Mouse (Mus musculus): Measurements from ENCODE around the gene Pitpnb.

Gene Pitpnb

DNA sequence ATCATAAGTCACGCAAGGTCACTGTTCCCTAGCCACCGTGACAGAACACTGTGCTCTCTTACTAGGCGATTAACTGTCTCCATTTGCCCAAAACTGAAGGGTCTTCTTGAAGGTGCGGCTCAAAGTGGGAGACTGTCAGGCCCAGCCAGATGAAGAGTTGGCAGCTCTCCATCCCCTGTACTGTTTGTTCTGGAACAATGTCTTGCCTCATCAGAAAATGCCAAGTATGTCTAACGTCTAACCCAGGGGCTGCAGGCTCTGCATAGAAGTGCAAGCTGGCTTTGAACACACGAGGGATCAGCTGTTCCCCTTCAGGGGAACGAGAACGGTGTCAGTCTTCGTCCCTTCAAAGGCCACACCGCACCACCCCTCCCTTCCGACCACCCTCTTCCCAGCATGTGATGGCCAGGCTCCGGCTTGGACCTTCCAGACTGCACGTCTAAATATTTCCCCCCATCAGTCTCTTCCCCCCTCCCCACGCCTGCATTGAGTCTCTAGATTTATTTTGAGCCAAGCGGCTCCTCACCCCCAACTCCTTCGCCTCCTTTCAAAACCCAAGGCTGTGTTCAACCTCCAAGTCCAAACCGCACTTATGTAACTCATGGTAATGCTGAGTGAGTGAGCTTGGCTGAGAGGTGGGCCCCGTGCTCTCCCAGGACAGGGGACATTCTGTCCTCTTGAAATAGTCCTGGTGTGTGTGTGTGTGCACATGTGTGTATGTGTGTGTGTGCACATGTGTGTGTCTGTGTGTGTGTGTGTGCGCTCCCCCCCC is 71.5 kb downstream of the Pitpnb start:
- no peak for DNase-seq

DNA sequence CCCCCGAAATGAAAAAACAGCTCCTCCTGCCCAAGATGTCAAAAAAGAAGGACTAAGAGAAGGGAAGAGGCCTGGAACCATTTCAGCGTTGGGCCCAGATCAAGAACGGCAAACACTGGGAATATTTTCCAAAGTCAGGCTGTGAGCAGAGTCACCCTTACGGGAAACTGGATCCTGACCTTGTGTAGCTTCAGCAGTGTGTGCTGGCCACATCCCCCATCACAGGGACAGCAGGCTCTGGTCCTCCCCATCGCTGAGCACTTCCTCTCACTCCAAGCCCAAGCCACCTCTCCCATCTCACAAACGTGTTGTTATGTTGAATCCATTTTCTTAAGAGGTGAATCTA is 72.1 kb downstream of the Pitpnb start:
- no peak for DNase-seq

DNA sequence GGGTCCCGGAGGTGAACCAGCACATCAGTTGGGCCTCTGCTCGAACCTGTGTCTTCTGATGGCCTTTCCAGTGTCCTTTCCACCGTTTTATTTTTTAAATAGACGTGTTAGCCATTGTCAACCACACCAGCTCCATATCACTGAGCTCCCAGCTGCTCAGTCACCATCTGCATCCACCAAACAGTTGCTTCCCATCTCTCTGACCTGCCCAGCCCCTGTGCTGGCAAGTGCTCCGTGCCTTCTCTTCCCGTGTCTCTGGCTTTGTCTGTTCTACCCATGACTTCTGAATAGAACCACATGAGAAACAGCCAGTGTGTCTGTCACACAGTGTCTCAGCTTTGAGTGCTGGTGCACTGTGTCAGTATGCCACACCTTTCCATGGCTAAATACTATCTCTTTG is 74.2 kb downstream of the Pitpnb start:
- no peak for DNase-seq

DNA sequence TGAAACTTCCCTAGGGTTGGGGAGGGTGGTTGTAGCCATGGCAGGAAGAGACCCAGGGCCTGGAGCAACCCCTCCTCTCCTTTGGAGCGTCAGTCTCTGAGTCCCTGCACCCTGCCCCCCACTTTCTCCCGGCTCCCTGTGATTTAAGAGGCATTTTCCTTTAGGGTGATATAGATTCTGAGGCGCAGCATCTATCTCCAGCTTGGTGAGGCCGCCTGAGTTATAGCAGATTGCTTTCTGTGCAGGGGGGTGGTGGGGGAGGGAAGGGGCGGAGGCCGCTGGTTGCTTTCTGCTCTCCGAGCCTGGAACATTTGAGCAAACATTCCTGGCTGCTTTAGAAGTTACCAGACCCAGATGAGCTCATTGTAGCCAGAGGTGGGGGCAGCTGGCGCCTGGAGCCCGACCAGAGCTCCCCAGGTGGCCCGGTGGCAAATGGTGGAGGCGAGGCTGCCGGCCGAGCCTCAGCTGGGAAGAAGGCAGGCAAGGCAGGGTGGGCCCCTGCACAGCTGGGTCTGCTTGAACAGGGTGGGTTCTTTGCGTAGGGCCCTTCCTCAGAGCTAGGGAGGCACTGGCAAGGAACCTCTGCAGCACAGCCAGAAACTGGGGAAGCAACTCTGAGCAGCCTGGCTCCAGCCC is 78.0 kb downstream of the Pitpnb start:
- DNase-seq, result peak; percentile 31

DNA sequence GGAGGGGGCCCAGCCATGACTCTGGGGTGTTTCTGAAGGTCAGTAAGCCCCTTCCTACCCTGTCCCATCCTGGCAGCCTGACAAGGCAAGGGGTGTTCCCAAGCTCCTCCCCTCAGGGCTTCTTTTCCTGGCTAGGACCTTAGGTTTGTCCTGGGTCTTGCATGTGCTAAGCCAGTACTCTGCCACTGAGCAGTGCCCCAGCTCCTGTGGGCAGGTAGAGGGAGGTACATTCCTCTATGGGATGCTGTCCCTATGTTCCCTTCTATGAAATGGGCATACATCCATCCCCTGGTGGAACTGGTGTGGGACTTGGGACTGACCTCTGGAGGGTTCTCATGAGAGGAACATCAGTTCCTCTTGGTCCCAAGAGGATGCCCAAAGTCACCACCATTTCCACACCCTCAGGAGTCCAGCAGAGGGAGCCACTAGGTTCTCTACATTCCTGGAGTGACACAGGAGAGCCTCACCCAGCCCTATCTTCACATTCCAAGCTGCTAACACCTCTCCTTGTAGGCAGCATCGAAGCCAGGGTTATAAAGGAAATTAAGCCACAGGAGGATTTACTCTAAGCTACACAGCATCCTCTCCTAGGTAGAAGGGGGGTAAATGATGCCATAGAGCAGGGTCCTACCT is 79.0 kb downstream of the Pitpnb start:
- peak; percentile 50 for DNase-seq

DNA sequence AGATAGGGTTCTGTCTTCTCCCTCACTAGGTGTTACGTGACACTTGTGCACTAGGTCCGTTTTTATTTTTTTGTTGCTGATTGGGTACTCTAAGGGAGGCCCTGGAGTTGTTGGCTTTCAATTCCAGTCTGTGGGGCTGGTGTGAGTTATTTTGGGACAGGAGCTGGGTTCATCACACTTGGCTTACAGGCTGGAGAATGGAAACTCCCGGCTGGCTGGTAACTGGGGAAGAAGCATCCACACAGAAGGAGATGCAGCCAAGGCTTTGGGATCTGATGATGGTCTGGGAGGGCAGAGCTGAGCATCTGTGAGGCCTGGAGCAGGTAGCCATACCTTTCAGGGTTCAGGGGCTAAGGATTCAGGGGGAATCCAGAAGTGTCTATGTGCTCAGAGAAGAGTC is 80.1 kb downstream of the Pitpnb start:
- DNase-seq, result no peak

DNA sequence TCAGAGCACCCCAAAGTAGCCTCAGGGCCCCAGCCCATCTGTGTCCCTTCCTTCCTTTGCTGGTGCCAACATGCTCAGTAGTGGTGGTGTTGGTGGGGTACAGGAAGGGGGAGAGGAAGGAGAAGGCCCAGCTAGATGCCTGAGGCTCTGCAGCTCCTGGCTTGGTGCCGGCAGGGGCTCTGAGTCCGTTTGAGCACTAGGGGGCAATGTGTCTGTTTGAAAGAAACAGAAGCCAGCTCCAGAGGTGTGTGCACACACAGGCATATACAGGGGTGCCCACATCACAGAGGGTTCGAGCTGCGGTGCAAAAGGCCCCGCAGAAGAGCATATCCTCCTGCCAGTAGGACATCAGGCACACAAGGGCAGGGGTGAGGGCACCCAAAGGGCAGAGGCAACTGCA is 83.6 kb downstream of the Pitpnb start:
- DNase-seq, result peak; percentile 87

DNA sequence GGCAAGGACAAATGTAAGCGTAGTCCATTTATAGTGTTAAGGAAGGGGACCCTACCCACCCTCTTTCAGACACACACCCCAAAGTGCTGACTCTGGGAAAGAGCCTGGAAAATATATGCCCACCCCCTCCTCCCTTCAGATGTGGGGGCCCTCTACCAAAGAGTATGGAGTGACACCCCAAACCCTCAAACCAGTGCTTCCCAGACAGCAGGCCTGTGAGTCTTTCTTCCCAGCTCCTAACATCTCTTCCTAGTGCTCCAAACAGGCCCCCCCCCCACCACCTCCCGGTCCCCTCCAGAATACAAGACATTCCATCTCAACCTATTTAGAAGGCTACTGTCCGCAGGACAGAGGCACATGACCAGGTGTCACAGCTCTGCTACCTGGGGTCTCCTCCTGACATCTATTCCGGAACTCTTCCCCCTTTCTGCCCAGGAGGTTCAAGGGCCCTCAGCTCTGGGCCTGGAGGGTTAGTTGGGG is 84.2 kb downstream of the Pitpnb start:
- DNase-seq, result no peak

DNA sequence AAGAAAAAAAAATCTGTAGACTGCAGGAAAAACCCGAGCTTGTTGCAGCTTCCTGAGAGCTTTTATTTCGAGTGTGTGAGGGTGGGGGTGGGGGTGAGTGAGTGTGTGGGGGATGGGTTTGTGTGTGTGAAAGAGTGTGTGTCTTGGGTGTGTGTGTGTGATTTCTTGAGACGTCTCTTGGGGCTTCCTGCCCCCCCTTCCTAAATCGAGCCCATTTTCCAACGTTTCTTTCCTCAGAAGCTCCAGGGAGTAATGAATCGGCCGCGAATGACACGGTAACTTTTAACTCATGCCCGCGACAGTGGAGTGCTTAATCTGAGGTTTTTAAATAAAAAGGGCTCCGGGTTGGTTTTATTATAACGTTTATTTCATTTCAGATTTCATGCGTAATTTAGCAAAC is 85.0 kb downstream of the Pitpnb start:
- no peak for DNase-seq

DNA sequence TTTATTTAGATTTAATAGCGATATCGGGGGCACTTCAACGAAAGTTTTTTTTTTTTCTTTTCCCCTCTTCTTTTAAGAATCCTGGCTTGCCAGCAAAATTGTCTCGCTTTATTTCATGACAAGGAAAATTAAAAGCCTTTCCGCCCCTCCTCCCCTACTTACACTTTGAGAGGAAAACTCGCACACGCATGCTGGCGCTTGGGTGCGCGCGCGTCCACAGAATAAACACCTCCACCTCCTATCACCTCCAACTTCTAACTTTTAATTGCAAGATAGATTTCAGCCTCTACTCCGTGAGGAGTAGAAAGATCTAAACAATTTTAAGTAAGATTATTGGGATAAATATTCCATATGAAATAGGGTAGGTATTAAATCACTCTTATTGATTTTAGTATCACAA is 85.5 kb downstream of the Pitpnb start:
- DNase-seq, result peak; percentile 63

DNA sequence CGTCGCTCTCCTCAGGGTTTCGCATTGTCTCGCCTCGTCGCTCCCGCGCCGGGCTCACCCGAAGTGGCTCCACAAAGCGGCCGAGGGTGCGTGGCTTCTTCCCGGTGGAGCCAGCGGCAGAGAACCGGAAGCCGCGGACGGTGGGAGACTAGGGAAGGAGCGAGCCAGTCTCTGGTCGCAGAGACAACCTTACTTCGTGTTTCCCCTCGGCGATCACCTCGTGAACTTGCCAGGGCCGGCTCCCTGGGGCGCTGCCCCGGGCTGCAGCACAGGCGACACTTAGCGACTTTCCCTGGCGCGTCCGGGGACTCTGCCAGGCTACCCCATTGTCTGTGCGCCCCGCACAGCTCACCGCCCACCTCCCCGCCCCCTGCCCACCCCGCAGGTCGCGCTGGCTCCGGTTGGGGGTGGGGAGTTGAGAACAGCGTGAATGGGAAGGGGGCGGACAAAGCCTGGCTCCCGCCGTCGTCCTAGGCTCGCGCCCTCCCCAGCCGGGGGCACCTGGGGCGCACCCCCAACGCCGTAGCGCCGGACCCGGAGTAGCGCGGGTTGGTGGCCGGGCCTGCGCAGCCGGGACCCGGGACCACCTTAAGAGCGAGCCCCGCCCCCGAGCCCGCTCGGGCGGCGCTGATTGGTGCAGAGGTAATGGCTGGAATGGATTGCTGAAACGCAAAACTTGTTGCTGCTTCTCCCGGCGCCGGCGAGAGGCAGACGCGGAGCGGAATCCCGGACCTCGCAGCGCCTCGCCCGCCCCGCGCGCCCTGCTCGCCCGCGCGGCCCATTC is 86.2 kb downstream of the Pitpnb start, which contains the start of gene Mn1:
TSS of gene Mn1 (plus strand) at position 772 of the 784 bp plus-strand sequence.
- DNase-seq, result peak; percentile 83

DNA sequence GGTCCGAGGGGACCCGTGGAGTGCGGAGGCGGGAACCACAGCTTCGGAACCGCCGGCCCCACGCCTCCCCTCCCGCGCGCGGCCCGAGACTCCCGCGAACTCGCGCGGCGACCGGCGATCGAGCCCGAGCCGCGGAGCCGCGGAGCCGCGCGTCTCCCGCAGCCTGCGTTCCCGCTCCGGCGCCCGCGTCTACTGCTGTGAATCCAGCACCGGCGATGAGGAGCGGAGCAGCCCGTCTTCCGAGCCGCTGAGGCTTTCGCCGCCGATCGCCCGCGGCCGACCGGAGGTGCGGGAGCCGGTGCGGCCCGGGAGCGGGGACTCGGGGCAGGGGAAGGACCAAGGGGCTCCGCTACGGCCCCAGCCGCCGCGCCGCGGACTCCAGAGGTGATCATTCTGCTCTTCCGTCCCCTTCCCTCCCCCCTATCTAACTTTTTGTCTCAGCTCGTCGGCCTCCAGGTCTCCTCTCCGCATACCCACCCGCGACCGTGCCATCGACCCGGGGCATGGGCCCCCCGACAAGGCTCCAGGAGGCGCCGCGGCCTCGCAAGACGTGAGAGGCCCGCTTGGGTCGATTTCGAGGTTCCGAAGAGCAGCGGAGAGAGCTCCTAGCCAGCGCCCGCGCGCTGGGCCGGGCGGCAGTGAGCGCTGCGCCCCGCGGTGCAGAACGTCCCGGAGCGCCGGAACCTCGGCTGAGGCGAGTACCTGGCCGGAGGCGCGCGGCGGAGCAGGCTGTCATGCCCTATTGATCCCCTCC is 87.0 kb downstream of the Pitpnb start:
- DNase-seq, result peak; percentile 54

DNA sequence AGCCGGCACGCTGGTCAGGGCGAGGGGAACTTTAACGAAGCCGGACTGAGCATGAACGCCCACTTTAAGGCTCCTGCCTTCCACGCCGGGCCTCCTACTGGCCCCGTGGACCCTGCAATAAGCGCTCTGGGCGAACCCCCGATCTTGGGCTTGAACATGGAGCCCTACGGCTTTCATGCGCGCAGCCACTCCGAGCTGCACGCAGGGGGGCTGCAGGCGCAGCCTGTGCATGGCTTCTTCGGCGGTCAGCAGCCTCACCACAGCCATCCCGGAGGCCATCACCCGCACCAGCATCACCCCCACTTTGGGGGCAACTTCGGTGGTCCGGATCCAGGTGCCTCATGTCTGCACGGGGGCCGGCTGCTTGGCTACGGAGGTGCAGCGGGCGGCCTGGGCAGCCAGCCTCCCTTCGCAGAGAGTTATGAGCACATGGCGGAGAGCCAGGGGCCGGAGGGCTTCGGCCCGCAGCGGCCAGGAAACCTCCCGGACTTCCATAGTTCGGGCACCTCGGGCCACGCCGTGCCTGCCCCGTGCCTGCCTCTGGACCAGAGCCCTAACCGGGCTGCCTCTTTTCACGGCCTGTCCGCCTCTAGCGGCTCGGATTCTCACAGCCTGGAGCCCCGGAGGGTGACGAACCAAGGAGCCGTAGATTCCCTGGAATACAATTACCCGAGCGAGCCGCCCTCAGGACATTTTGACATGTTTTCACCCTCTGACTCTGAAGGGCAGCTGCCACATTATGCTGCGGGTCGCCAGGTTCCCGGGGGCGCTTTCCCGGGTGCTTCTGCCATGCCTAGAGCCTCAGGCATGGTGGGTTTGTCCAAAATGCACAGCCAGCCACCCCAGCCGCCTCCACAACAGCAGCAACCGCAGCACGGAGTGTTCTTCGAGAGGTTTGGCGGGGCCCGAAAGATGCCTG is 87.9 kb downstream of the Pitpnb start:
- DNase-seq, result peak; percentile 48

DNA sequence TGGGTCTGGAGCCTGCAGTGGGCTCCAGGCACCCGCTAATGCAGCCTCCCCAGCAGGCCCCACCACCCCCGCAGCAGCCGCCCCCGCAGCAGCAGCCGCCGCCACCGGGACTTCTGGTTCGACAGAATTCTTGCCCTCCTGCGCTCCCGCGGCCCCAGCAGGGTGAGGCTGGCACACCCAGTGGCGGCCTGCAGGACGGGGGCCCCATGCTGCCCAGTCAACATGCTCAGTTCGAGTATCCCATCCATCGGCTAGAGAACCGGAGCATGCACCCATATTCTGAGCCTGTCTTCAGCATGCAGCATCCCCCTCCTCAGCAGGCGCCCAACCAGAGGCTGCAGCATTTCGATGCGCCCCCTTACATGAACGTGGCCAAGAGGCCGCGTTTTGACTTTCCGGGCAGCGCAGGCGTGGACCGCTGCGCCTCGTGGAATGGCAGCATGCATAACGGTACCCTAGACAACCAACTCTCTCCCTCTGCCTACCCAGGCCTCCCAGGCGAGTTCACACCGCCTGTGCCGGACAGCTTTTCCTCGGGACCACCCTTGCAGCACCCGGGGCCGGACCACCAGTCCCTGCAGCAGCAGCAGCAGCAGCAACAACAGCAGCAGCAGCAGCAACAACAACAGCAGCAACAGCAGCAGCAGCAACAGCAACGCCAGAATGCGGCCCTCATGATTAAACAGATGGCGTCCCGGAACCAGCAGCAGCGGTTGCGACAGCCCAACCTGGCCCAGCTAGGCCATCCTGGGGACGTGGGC is 88.7 kb downstream of the Pitpnb start:
- DNase-seq, result peak; percentile 47

DNA sequence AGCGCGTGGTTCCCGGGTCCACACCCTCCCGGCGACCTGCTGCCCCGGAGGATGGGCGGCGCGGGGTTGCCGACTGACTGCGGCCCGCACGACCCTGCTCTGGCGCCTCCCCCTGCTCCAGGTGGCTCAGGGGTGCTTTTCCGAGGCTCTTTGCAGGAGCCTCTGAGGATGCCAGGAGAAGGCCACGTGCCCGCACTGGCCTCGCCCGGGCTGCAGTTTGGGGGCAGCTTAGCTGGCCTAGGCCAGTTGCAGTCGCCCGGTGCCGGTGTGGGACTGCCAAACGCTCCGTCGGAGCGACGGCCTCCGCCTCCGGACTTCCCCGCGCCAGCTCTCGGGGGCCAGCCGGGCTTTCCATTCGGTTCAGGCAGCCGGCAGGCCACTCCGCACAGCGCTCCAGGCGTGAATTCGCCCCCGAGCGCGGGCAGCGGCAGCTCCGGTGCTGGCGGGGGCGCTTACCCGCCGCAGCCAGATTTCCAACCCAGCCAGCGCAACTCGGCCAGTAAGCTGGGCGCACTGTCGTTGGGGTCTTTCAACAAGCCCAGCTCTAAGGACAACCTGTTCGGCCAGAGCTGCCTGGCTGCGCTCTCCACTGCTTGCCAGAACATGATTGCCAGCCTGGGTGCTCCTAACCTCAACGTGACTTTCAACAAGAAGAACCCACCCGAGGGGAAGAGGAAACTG is 89.6 kb downstream of the Pitpnb start:
- peak; percentile 35 for DNase-seq

DNA sequence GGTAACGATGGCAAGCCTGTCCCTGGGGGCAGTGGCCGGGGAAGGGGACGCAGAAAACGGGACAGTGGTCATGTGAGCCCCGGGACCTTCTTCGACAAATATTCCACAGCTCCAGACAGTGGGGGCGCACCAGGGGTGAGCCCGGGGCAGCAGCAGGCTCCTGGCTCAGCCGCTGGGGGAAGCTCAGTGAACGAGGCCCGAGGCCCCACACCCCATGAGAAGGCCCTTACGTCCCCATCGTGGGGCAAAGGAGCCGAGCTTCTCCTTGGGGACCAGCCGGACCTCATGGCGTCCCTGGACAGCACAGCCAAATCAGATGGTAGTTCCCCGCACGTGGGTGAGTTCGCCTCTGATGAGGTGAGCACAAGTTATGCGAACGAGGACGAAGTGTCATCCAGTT is 90.3 kb downstream of the Pitpnb start:
- no peak for DNase-seq

DNA sequence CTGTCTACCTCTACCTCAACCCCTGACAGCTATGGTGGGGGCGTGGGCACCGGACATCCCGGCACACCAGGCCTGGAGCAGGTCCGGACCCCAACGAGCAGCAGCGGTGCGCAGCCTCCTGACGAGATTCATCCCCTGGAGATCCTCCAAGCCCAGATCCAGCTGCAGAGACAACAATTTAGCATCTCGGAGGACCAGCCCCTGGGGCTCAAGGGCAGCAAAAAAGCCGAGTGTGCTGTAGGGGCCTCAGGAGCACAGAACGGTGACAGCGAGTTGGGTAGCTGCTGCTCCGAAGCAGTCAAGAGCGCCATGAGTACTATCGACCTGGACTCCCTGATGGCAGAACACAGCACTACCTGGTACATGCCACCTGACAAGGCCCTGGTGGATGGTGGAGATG is 90.9 kb downstream of the Pitpnb start:
- no peak for DNase-seq

DNA sequence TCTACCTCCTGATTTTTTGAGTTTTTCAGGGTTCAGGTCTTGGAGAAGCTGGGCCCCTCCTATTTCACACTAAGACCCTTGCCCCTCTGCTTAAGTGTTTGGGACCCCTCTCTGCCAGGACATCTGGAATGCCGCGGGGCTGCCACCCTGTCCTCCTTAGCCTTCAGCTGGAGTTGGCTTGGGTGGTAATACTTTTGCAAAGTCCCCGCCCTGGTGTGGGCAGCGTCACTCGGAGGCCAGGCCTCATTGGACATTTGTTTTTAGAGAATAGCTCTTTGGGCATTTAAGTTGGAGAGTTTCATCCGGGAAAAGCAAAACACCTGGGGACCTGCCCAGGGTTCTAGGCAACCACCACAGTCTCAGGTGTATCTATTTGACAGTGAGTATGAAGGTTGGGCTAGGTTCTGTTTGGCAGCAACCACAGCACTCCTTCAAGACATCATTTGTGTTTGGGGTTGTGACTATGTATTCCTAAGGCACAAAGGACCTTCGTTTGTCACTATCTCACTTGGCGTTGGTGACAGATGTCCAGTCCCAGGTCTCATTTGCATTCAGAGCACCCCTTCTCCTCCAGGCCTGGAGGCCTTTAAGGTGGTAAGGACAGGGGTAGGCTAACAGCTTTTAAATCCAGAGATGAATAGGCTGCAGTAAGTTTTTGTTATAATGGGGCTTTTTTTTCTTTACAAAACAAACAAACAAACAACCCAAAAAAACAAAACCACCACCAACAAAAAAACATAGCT is 91.7 kb downstream of the Pitpnb start:
- no peak for DNase-seq

DNA sequence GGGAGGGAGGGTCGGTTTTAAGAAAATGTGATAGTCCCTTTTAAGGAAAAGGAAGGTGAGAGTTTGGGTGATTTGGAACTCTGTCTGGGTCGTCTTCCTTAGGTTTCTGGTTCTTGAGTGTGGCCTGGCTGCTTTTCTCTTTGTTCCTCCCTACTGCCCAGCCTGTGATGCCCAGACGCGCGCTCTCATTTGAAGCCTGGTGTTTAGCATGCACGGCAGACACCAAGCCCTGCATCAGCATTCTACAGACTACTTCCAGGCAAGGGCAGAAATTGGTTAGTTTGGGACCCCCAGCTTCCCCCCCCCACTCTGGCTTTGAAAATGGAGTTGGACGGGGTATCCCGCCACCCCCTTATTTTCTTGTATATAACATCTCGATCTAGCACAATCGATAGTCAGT is 92.4 kb downstream of the Pitpnb start:
- no peak for DNase-seq

All from thymus, postnatal 4 days (tissue).